Mouse (Mus musculus) left cerebral cortex, adult 2 months (tissue): ENCODE data around the gene Hist1h2bc. TPM values are rescaled to one million over a fixed set of nuclear protein-coding genes. Genes with fewer than 3 reads are reported as not detected.
"Not testable (repeated sequence)": the region's sequence is repeated elsewhere in the genome, so short reads cannot be mapped to it uniquely, and the experiment has no call there.

ENCODE experiments used
- DNase-seq, 2 experiments: peaks; one replicate each; pipeline ENCODE4 v3.0.0; 2021 to 2022; ENCODE audit warnings: low spot score in 2 of 2, mixed read lengths in 1 of 2; ENCODE audit errors: extremely low spot score in 1 of 2
- H3K27ac ChIP-seq: fragments of 200-600 bp; 2 replicates; pipeline ENCODE4 v1.8.1; 2022
- H3K4me3 ChIP-seq: fragments of 200-600 bp; 2 replicates; pipeline ENCODE4 v1.8.1; 2022
- CTCF ChIP-seq: fragments of 200-600 bp; IDR thresholded peaks from 2 replicates; pipeline ENCODE4 v1.8.1; 2022; ENCODE audit warnings: antibody characterized with exemption, mild to moderate bottlenecking, moderate library complexity
- intact Hi-C: fragments of 180-260 bp; cut with DNase I; formaldehyde crosslinking; loops from one replicate; pipeline ENCODE4 v1.15.1; 2025
- total RNA-seq, 2 experiments: library from RNA; stranded (reverse); gene quantifications; 2 replicates each; pipeline ENCODE4 v1.2.3; 2021

Hist1h2bc gene
- total RNA-seq, 2 experiments from 2014 or later = 27.0 to 29.1 TPM

GRCm38 (mm10) chr13:23700786-23701520 lies 17.0 kb downstream of the Hist1h2bc start:
- intact Hi-C loops = loop anchor here (1.0 kb wide), 1 partner anchor 31 kb away; no protein-coding TSS in a partner anchor
- H3K27ac ChIP-seq = no peak overlapping the region

GRCm38 (mm10) chr13:23702220-23702619 lies 18.2 kb downstream of the Hist1h2bc start:
- DNase-seq = no peak
- TF ChIP-seq CTCF = no peak
- no peak overlapping the region for H3K27ac ChIP-seq
- intact Hi-C loops = no loop called here
- no peak overlapping the region for H3K4me3 ChIP-seq

More at GRCm38 (mm10) chr13:23700786-23701520, 17.0 kb downstream of the Hist1h2bc start:
- peak; percentile 90 for TF ChIP-seq CTCF
- H3K4me3 ChIP-seq = no peak overlapping the region
- DNase-seq = peak; percentile 65

GRCm38 (mm10) chr13:23702801-23703200 lies 18.8 kb downstream of the Hist1h2bc start:
- intact Hi-C loops, H3K4me3 ChIP-seq, DNase-seq, H3K27ac ChIP-seq: not testable (repeated sequence)

- TF ChIP-seq CTCF = no peak
- intact Hi-C loops = no loop called here
- no peak for DNase-seq
- no peak overlapping the region for H3K4me3 ChIP-seq
- no peak overlapping the region for H3K27ac ChIP-seq
These were observed 21.9 kb downstream of the Hist1h2bc start for GRCm38 (mm10) chr13:23705751-23706356.

- intact Hi-C loops = no loop called here
- TF ChIP-seq CTCF = no peak
These were observed 22.8 kb downstream of the Hist1h2bc start for GRCm38 (mm10) chr13:23706771-23707170.

GRCm38 (mm10) chr13:23708041-23708440 lies 24.0 kb downstream of the Hist1h2bc start:
- no peak for DNase-seq
- H3K27ac ChIP-seq = no peak overlapping the region
- no peak for TF ChIP-seq CTCF
- intact Hi-C loops = no loop called here
- no peak overlapping the region for H3K4me3 ChIP-seq

More at GRCm38 (mm10) chr13:23706771-23707170, 22.8 kb downstream of the Hist1h2bc start:
- H3K4me3 ChIP-seq = no peak overlapping the region
- no peak overlapping the region for H3K27ac ChIP-seq
- DNase-seq = no peak

GRCm38 (mm10) chr13:23708654-23709053 lies 24.7 kb downstream of the Hist1h2bc start:
- no peak overlapping the region for H3K4me3 ChIP-seq
- DNase-seq = no peak
- intact Hi-C loops = no loop called here
- no peak overlapping the region for H3K27ac ChIP-seq
- TF ChIP-seq CTCF = no peak

GRCm38 (mm10) chr13:23709714-23710373 lies 25.8 kb downstream of the Hist1h2bc start:
- TF ChIP-seq CTCF = no peak
- Histone ChIP-seq H3K27ac (peak overlapping the region; percentile 47; the same call in 1 of the 2 replicates), H3K4me3 (peak overlapping the region; percentile 56)
- intact Hi-C loops = no loop called here
- no peak for DNase-seq

- H3K4me3 ChIP-seq = peak within 1 kb of the TSS; percentile 56
- TF ChIP-seq CTCF = no peak
- intact Hi-C loops = no loop called here
- peak within 1 kb of the TSS; percentile 47; the same call in 1 of the 2 replicates for H3K27ac ChIP-seq
- DNase-seq = peak in 1 of 2 experiments; percentile 31
These were observed 26.5 kb downstream of the Hist1h2bc start, which contains the start of gene Hfe for GRCm38 (mm10) chr13:23710374-23711089. Gene Hfe (minus strand): TSS chr13:23710854.

GRCm38 (mm10) chr13:23716261-23717042 lies 32.5 kb downstream of the Hist1h2bc start:
- no peak overlapping the region for H3K4me3 ChIP-seq
- H3K27ac ChIP-seq = no peak overlapping the region
- no peak for TF ChIP-seq CTCF
- DNase-seq = no peak
- intact Hi-C loops = no loop called here

GRCm38 (mm10) chr13:23717176-23717575 lies 33.2 kb downstream of the Hist1h2bc start:
- H3K4me3 ChIP-seq = no peak overlapping the region
- intact Hi-C loops = no loop called here
- no peak overlapping the region for H3K27ac ChIP-seq
- DNase-seq = no peak
- TF ChIP-seq CTCF = no peak

GRCm38 (mm10) chr13:23717593-23718245 lies 33.7 kb downstream of the Hist1h2bc start:
- H3K4me3 ChIP-seq, H3K27ac ChIP-seq, DNase-seq, intact Hi-C loops: not testable (repeated sequence)
